Mouse (Mus musculus): ENCODE data around the gene Fbxo34. TPM values are rescaled to one million over a fixed set of nuclear protein-coding genes. Genes with fewer than 3 reads are reported as not detected.

Fbxo34 gene
- total and polyA plus RNA-seq, 3 experiments: 11.1 to 25.9 (median 11.9) TPM

GRCm38 (mm10) chr14:47581280-47581679, 131.1 kb downstream of the Fbxo34 start:
- Histone ChIP-seq H3K79me2 (replicated peaks; ENCODE audit: control insufficient read depth, extremely low read depth, insufficient read depth, poor library complexity, severe bottlenecking) (no peaks in the 10 kb centered on the region), H3K27ac (ENCODE audit: insufficient read depth, low read depth) (no peak overlapping the region), H3K9me3 (replicated peaks; ENCODE audit: low read length) (peaks cover 2% of the 10 kb centered on the region), H3K27me3 (replicated peaks) (peaks cover 8% of the 10 kb centered on the region), H3K4me2 (ENCODE audit: insufficient read depth, low read depth, poor library complexity, severe bottlenecking) (no peak overlapping the region), H3K9ac (ENCODE audit: insufficient read depth, low read depth) (no peak overlapping the region), H3K36me3 (replicated peaks in 1 of 2; ENCODE audit: control insufficient read depth in 1 of 2, insufficient read depth in 1 of 2, low read length in 1 of 2) (no peaks in the 10 kb centered on the region), H3K4me1 (ENCODE audit: control insufficient read depth in 1 of 2, insufficient read depth in 2 of 2) (0 out of 4 replicates have a peak, but pooled peaks cover 0 to 3% of the 10 kb centered on the region in 2 experiments), H3K4me3 (replicated peaks in 1 of 3; ENCODE audit: low read depth in 2 of 3, low read length in 2 of 3, poor library complexity in 1 of 3) (no peak overlapping the region)
- in situ Hi-C loops (cut with MboI; ENCODE audit: low pct_ligation_motif_present, low pct_unique_long_range_greater_than_20kb, low sequenced_read_pairs) (loop anchor here (25.0 kb wide), 2 partner anchors 556 to 781 kb away; no protein-coding TSS in a partner anchor), dilution Hi-C loops (cut with MboI; ENCODE audit: extremely low pct_ligation_motif_present, extremely low pct_unique_long_range_greater_than_20kb, low sequenced_read_pairs) (no loop called here)
- DNase-seq (ENCODE audit: extremely low read depth): no peak
- TF ChIP-seq GABPA (IDR thresholded peaks at IDR 0.05; ENCODE audit: insufficient replicate concordance, low read depth, low read length): no peak
- TF ChIP-seq ZC3H11A (IDR thresholded peaks at IDR 0.05; ENCODE audit: low read depth, low read length): no peak
- TF ChIP-seq HCFC1 (IDR thresholded peaks at IDR 0.05; ENCODE audit: low read depth, low read length): no peak
- no peak for TF ChIP-seq ETS1 (conservative IDR thresholded peaks at IDR 0.05; ENCODE audit: low read depth, low read length)
- no peak for TF ChIP-seq MYC (IDR thresholded peaks at IDR 0.05; ENCODE audit: low read depth, low read length)
- TF ChIP-seq POLR2AphosphoS2 (IDR thresholded peaks at IDR 0.05; ENCODE audit: low read depth, low read length): no peak
- no peak for TF ChIP-seq JUND (conservative IDR thresholded peaks at IDR 0.05; ENCODE audit: low read depth, low read length)
- no peak for TF ChIP-seq RAD21 (IDR thresholded peaks at IDR 0.05; ENCODE audit: low read depth, low read length)
- TF ChIP-seq ZMIZ1 (IDR thresholded peaks at IDR 0.05; ENCODE audit: low read depth, low read length): no peak

Other genes starting within 250 kb of the Fbxo34 start
- 37.1 and 46.3 TPM in 2 replicates for gene Wdhd1, start 173.6 kb upstream of the Fbxo34 start, total RNA-seq (2012; rRNA removed)
- 61.4 and 63.2 TPM in 2 replicates for gene Wdhd1, start 173.6 kb upstream of the Fbxo34 start, total RNA-seq (2014; rRNA removed)
- gene Wdhd1, start 173.6 kb upstream of the Fbxo34 start, polyA plus RNA-seq (2012; ENCODE audit: insufficient read length, low read depth): 81.0 and 92.8 TPM in 2 replicates
- gene Socs4, start 173.5 kb upstream of the Fbxo34 start, total RNA-seq (2012; rRNA removed): 7.0 and 7.3 TPM in 2 replicates
- gene Socs4, start 173.5 kb upstream of the Fbxo34 start, total RNA-seq (2014; rRNA removed): 12.7 and 13.2 TPM in 2 replicates
- gene Socs4, start 173.5 kb upstream of the Fbxo34 start, polyA plus RNA-seq (2012; ENCODE audit: insufficient read length, low read depth): 20.7 and 25.1 TPM in 2 replicates
- gene Mapk1ip1l, start 152.2 kb upstream of the Fbxo34 start, total RNA-seq (2012; rRNA removed): 36.6 and 43.0 TPM in 2 replicates
- gene Mapk1ip1l, start 152.2 kb upstream of the Fbxo34 start, total RNA-seq (2014; rRNA removed): 46.7 and 51.5 TPM in 2 replicates
- gene Mapk1ip1l, start 152.2 kb upstream of the Fbxo34 start, polyA plus RNA-seq (2012; ENCODE audit: insufficient read length, low read depth): 66.6 and 80.9 TPM in 2 replicates
- gene Lgals3, start 82.7 kb upstream of the Fbxo34 start, total RNA-seq (2012; rRNA removed): 1.3 and 1.8 TPM in 2 replicates
- not detected in 2 replicates for gene Lgals3, start 82.7 kb upstream of the Fbxo34 start, total RNA-seq (2014; rRNA removed)
- 0.29 and 0.30 TPM in 2 replicates for gene Lgals3, start 82.7 kb upstream of the Fbxo34 start, polyA plus RNA-seq (2012; ENCODE audit: insufficient read length, low read depth)
- 48.9 and 50.8 TPM in 2 replicates for gene Dlgap5, start 32.0 kb upstream of the Fbxo34 start, total RNA-seq (2012; rRNA removed)
- gene Dlgap5, start 32.0 kb upstream of the Fbxo34 start, total RNA-seq (2014; rRNA removed): 53.5 and 59.9 TPM in 2 replicates
- gene Dlgap5, start 32.0 kb upstream of the Fbxo34 start, polyA plus RNA-seq (2012; ENCODE audit: insufficient read length, low read depth): 57.0 and 62.9 TPM in 2 replicates
- 3.6 and 4.7 TPM in 2 replicates for gene Atg14, start 120.2 kb downstream of the Fbxo34 start, total RNA-seq (2012; rRNA removed)
- 2.8 and 3.2 TPM in 2 replicates for gene Atg14, start 120.2 kb downstream of the Fbxo34 start, total RNA-seq (2014; rRNA removed)
- 8.4 and 9.4 TPM in 2 replicates for gene Atg14, start 120.2 kb downstream of the Fbxo34 start, polyA plus RNA-seq (2012; ENCODE audit: insufficient read length, low read depth)
- 19.8 and 23.2 TPM in 2 replicates for gene Ktn1, start 198.0 kb downstream of the Fbxo34 start, total RNA-seq (2012; rRNA removed)
- 25.6 and 31.1 TPM in 2 replicates for gene Ktn1, start 198.0 kb downstream of the Fbxo34 start, total RNA-seq (2014; rRNA removed)
- gene Ktn1, start 198.0 kb downstream of the Fbxo34 start, polyA plus RNA-seq (2012; ENCODE audit: insufficient read length, low read depth): 56.5 and 69.7 TPM in 2 replicates

Data from CH12.LX (cell line).